Mouse (Mus musculus) c-Kit-positive CD71-negative TER-119-negative erythroid progenitor cells, embryonic 14.5 days (primary cell): ENCODE measurements around the gene Tcf20.
"Not testable (repeated sequence)": the region's sequence is repeated elsewhere in the genome, so short reads cannot be mapped to it uniquely, and the experiment has no call there.

ENCODE experiments used
- DNase-seq: peaks from one replicate; pipeline ENCODE4 v3.0.0-alpha.2; 2013; ENCODE audit warnings: low read depth

Tcf20 gene

GRCm38 (mm10) chr15:82806969-82807763 lies 180.5 kb downstream of the Tcf20 start:
- no peak for DNase-seq

- DNase-seq, result peak; percentile 66
Measured at GRCm38 (mm10) chr15:82804708-82805639, 182.7 kb downstream of the Tcf20 start.

GRCm38 (mm10) chr15:82795936-82796440 lies 191.7 kb downstream of the Tcf20 start:
- no peak for DNase-seq

GRCm38 (mm10) chr15:82794277-82794676 lies 193.4 kb downstream of the Tcf20 start, which contains the start of gene Cyp2d26:
TSS of gene Cyp2d26 (minus strand) at chr15:82794294.
- DNase-seq, result no peak

- no peak for DNase-seq
Measured at GRCm38 (mm10) chr15:82793868-82794267, 193.8 kb downstream of the Tcf20 start.

- DNase-seq, result no peak
Measured at GRCm38 (mm10) chr15:82793454-82793853, 194.2 kb downstream of the Tcf20 start.

GRCm38 (mm10) chr15:82792566-82792965 lies 195.1 kb downstream of the Tcf20 start:
- no peak for DNase-seq

- no peak for DNase-seq
Measured at GRCm38 (mm10) chr15:82784581-82784980, 203.1 kb downstream of the Tcf20 start.

GRCm38 (mm10) chr15:82783800-82784199 lies 203.9 kb downstream of the Tcf20 start:
- no peak for DNase-seq

- not testable (repeated sequence) for DNase-seq
Measured at GRCm38 (mm10) chr15:82777856-82778255, 209.8 kb downstream of the Tcf20 start.

- no peak for DNase-seq
Measured at GRCm38 (mm10) chr15:82765943-82766342, 221.7 kb downstream of the Tcf20 start.

- no peak for DNase-seq
Measured at GRCm38 (mm10) chr15:82764881-82765280, 222.8 kb downstream of the Tcf20 start.

- DNase-seq, result no peak
Measured at GRCm38 (mm10) chr15:82763631-82764420, 223.8 kb downstream of the Tcf20 start, which contains the start of gene Cyp2d40. TSS of gene Cyp2d40 (minus strand) at chr15:82764183.
